Mouse (Mus musculus): ENCODE measurements around the gene Slc38a2. TPM values are rescaled to one million over a fixed set of nuclear protein-coding genes. Genes with fewer than 3 reads are reported as not detected.

Gene Slc38a2
- polyA plus RNA-seq, 1 experiment from 2014 or later: 139 TPM

DNA sequence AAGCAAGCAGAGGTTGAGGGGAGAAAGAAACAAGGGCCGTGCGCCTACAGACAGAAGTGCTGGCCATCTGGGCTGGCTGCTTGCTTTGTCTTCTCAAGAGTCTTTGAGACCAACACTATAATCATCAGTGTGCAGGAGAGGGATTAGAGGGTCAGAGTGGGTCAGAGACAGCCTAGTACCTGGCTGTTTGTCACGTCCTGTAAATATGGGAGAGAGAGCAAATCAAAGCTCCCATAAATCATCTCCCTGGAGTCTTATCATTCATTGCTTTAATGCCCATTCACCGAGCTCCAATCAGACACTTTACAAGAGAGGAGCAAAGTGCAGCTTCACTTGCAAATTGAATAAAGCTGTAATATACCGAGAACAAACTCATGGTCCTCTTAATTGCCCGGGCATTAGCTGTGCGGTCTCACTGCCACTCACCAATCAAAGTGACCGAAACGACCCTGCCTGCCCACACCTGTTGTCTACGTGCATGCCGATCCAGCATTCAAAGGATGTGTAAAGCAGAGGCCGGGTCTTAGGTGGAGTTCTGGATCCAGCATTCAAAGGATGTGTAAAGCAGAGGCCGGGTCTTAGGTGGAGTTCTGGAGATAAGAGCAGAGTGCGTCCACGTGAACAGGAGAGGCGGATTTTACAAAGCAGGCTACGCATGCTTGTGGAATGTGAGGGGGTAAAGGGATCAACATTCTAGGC lies 41.8 kb downstream of the Slc38a2 start:
- Histone ChIP-seq H3K4me3 (ENCODE audit: low read depth, low read length) (no peak overlapping the region), H3K4me2 (peak overlapping the region; percentile 22; the same call in 1 of the 2 replicates), H3K36me3 (ENCODE audit: control insufficient read depth, insufficient read depth, low read length) (no peaks in the 10 kb centered on the region), H3K27me3 (ENCODE audit: control insufficient read depth, insufficient read depth, low read length) (no peaks in the 10 kb centered on the region), H3K27ac (ENCODE audit: low read depth, low read length) (no peak overlapping the region), H3K4me1 (ENCODE audit: control insufficient read depth, insufficient read depth, low read length) (peaks cover 12% of the 10 kb centered on the region), H3K9ac (ENCODE audit: low read depth, low read length) (no peak overlapping the region), H3K9me3 (replicated peaks; ENCODE audit: control insufficient read depth, low read length) (no peaks in the 10 kb centered on the region)
- ATAC-seq (replicated peaks; ENCODE audit: insufficient number of reproducible peaks, low FRiP score, low TSS enrichment): no peak
- WGBS (ENCODE audit: insufficient replicate concordance): 56% methylated on average over 17 of the region's 17 CpGs

DNA sequence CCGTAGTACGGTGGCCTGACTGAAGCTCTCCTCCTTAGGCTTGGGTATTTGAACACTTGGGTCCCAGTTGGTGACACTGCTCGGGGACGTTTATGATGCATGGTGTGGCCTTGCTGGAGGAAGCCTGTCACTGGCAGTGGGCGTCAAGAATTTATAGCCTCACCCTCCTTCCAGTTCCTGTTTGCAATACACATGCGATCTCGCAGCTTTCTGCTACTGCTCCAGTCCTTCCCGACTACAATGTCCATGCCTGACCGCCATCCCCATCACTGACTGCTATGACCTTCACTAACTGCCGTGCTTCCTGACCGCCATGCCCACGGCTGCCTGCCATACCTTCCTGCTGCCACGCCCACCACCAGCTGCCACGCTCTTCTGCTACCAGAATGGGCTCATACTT lies 44.0 kb downstream of the Slc38a2 start:
- Histone ChIP-seq H3K4me3 (ENCODE audit: low read depth, low read length) (no peak overlapping the region), H3K27me3 (ENCODE audit: control insufficient read depth, insufficient read depth, low read length) (no peaks in the 10 kb centered on the region), H3K9ac (ENCODE audit: low read depth, low read length) (no peak overlapping the region), H3K4me2 (no peak overlapping the region), H3K36me3 (ENCODE audit: control insufficient read depth, insufficient read depth, low read length) (no peaks in the 10 kb centered on the region), H3K4me1 (ENCODE audit: control insufficient read depth, insufficient read depth, low read length) (peaks cover 4% of the 10 kb centered on the region), H3K27ac (ENCODE audit: low read depth, low read length) (no peak overlapping the region), H3K9me3 (replicated peaks; ENCODE audit: control insufficient read depth, low read length) (no peaks in the 10 kb centered on the region)
- 84% methylated on average over 14 of the region's 14 CpGs for WGBS (ENCODE audit: insufficient replicate concordance)
- no peak for ATAC-seq (replicated peaks; ENCODE audit: insufficient number of reproducible peaks, low FRiP score, low TSS enrichment)

- 0 out of 2 replicates have a peak, but pooled peaks cover 2% of the 10 kb centered on the region for H3K4me1 ChIP-seq (ENCODE audit: control insufficient read depth, insufficient read depth, low read length)
- H3K36me3 ChIP-seq (ENCODE audit: control insufficient read depth, insufficient read depth, low read length): no peaks in the 10 kb centered on the region
- no peak overlapping the region for H3K9ac ChIP-seq (ENCODE audit: low read depth, low read length)
- no peak overlapping the region for H3K27ac ChIP-seq (ENCODE audit: low read depth, low read length)
- H3K4me2 ChIP-seq: no peak overlapping the region
- no peak overlapping the region for H3K4me3 ChIP-seq (ENCODE audit: low read depth, low read length)
- ATAC-seq (replicated peaks; ENCODE audit: insufficient number of reproducible peaks, low FRiP score, low TSS enrichment): no peak
- H3K27me3 ChIP-seq (ENCODE audit: control insufficient read depth, insufficient read depth, low read length): no peaks in the 10 kb centered on the region
- H3K9me3 ChIP-seq (replicated peaks; ENCODE audit: control insufficient read depth, low read length): no peaks in the 10 kb centered on the region
- WGBS (ENCODE audit: insufficient replicate concordance): 61% methylated on average over 8 of the region's 8 CpGs
Observed at GRCm38 (mm10) chr15:96654714-96655113, 44.8 kb downstream of the Slc38a2 start.

DNA sequence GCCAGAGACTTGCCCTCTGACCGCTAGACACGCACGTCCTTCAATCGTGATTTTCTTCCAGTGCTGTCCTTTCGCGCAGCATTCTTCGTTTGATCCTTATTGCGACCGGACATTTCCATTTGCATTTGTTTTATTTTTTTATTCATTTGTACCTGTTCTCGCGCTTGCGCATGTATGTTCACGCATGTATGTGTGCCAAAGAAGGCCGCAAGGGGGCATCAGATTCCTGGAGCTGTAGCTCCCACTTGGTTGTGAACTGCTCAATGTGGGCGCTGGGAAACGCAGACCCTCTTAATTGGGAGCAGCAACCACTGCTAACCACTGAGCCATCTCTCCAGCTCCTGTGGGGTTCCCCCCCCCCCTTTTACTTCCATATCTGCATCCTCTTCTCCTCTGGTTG lies 46.5 kb downstream of the Slc38a2 start:
- no peak for ATAC-seq (replicated peaks; ENCODE audit: insufficient number of reproducible peaks, low FRiP score, low TSS enrichment)
- 93% methylated on average over 16 of the region's 16 CpGs for WGBS (ENCODE audit: insufficient replicate concordance)
- no peaks in the 10 kb centered on the region for H3K9me3 ChIP-seq (replicated peaks; ENCODE audit: control insufficient read depth, low read length)
- H3K27me3 ChIP-seq (ENCODE audit: control insufficient read depth, insufficient read depth, low read length): no peaks in the 10 kb centered on the region
- no peak overlapping the region for H3K27ac ChIP-seq (ENCODE audit: low read depth, low read length)
- no peak overlapping the region for H3K9ac ChIP-seq (ENCODE audit: low read depth, low read length)
- 0 out of 2 replicates have a peak, but pooled peaks cover 2% of the 10 kb centered on the region for H3K4me1 ChIP-seq (ENCODE audit: control insufficient read depth, insufficient read depth, low read length)
- no peaks in the 10 kb centered on the region for H3K36me3 ChIP-seq (ENCODE audit: control insufficient read depth, insufficient read depth, low read length)
- H3K4me2 ChIP-seq: no peak overlapping the region
- H3K4me3 ChIP-seq (ENCODE audit: low read depth, low read length): no peak overlapping the region

GRCm38 (mm10) chr15:96652531-96652930 lies 47.0 kb downstream of the Slc38a2 start:
- H3K9ac ChIP-seq (ENCODE audit: low read depth, low read length): no peak overlapping the region
- no peak for ATAC-seq (replicated peaks; ENCODE audit: insufficient number of reproducible peaks, low FRiP score, low TSS enrichment)
- no peaks in the 10 kb centered on the region for H3K9me3 ChIP-seq (replicated peaks; ENCODE audit: control insufficient read depth, low read length)
- no peaks in the 10 kb centered on the region for H3K36me3 ChIP-seq (ENCODE audit: control insufficient read depth, insufficient read depth, low read length)
- H3K4me2 ChIP-seq: no peak overlapping the region
- H3K4me3 ChIP-seq (ENCODE audit: low read depth, low read length): no peak overlapping the region
- no peak overlapping the region for H3K27ac ChIP-seq (ENCODE audit: low read depth, low read length)
- H3K27me3 ChIP-seq (ENCODE audit: control insufficient read depth, insufficient read depth, low read length): no peaks in the 10 kb centered on the region
- H3K4me1 ChIP-seq (ENCODE audit: control insufficient read depth, insufficient read depth, low read length): 0 out of 2 replicates have a peak, but pooled peaks cover 2% of the 10 kb centered on the region
- WGBS (ENCODE audit: insufficient replicate concordance): 86% methylated on average over 10 of the region's 10 CpGs

GRCm38 (mm10) chr15:96647376-96647775 lies 52.2 kb downstream of the Slc38a2 start:
- no peak overlapping the region for H3K27ac ChIP-seq (ENCODE audit: low read depth, low read length)
- no peak overlapping the region for H3K9ac ChIP-seq (ENCODE audit: low read depth, low read length)
- H3K27me3 ChIP-seq (ENCODE audit: control insufficient read depth, insufficient read depth, low read length): no peaks in the 10 kb centered on the region
- WGBS (ENCODE audit: insufficient replicate concordance): 23% methylated on average over 15 of the region's 15 CpGs
- no peak overlapping the region for H3K4me3 ChIP-seq (ENCODE audit: low read depth, low read length)
- ATAC-seq (replicated peaks; ENCODE audit: insufficient number of reproducible peaks, low FRiP score, low TSS enrichment): no peak
- H3K9me3 ChIP-seq (replicated peaks; ENCODE audit: control insufficient read depth, low read length): no peaks in the 10 kb centered on the region
- H3K4me2 ChIP-seq: peak overlapping the region; percentile 45
- peaks cover 2% of the 10 kb centered on the region; the same call in 1 of the 2 replicates for H3K4me1 ChIP-seq (ENCODE audit: control insufficient read depth, insufficient read depth, low read length)
- H3K36me3 ChIP-seq (ENCODE audit: control insufficient read depth, insufficient read depth, low read length): no peaks in the 10 kb centered on the region

- Histone ChIP-seq H3K9me3 (replicated peaks; ENCODE audit: control insufficient read depth, low read length) (no peaks in the 10 kb centered on the region), H3K27ac (ENCODE audit: low read depth, low read length) (peak within 1 kb of the TSS; percentile 99), H3K36me3 (ENCODE audit: control insufficient read depth, insufficient read depth, low read length) (no peaks in the 10 kb centered on the region), H3K4me3 (ENCODE audit: low read depth, low read length) (peak within 1 kb of the TSS; percentile 67), H3K4me2 (peak within 1 kb of the TSS; percentile 80), H3K9ac (ENCODE audit: low read depth, low read length) (peak within 1 kb of the TSS; percentile 98), H3K4me1 (ENCODE audit: control insufficient read depth, insufficient read depth, low read length) (peaks cover 19% of the 10 kb centered on the region), H3K27me3 (ENCODE audit: control insufficient read depth, insufficient read depth, low read length) (no peaks in the 10 kb centered on the region)
- ATAC-seq (replicated peaks; ENCODE audit: insufficient number of reproducible peaks, low FRiP score, low TSS enrichment): peak; percentile 59
- WGBS (ENCODE audit: insufficient replicate concordance): under 1% methylated on average over 63 of the region's 70 CpGs
Observed at GRCm38 (mm10) chr15:96642436-96643405, 56.8 kb downstream of the Slc38a2 start, which contains the start of gene Slc38a1. Gene Slc38a1 (minus strand): TSS chr15:96642913.

- H3K9me3 ChIP-seq (replicated peaks; ENCODE audit: control insufficient read depth, low read length): no peaks in the 10 kb centered on the region
- peak; percentile 1; the same call in 1 of the 2 replicates for ATAC-seq (replicated peaks; ENCODE audit: insufficient number of reproducible peaks, low FRiP score, low TSS enrichment)
- peak overlapping the region; percentile 80 for H3K4me2 ChIP-seq
- peaks cover 19% of the 10 kb centered on the region for H3K4me1 ChIP-seq (ENCODE audit: control insufficient read depth, insufficient read depth, low read length)
- no peaks in the 10 kb centered on the region for H3K27me3 ChIP-seq (ENCODE audit: control insufficient read depth, insufficient read depth, low read length)
- H3K27ac ChIP-seq (ENCODE audit: low read depth, low read length): peak overlapping the region; percentile 99
- under 1% methylated on average over 31 of the region's 31 CpGs for WGBS (ENCODE audit: insufficient replicate concordance)
- no peaks in the 10 kb centered on the region for H3K36me3 ChIP-seq (ENCODE audit: control insufficient read depth, insufficient read depth, low read length)
- peak overlapping the region; percentile 67 for H3K4me3 ChIP-seq (ENCODE audit: low read depth, low read length)
- peak overlapping the region; percentile 98 for H3K9ac ChIP-seq (ENCODE audit: low read depth, low read length)
Observed at GRCm38 (mm10) chr15:96641821-96642435, 57.6 kb downstream of the Slc38a2 start.
